Mouse (Mus musculus): ENCODE results near the gene Gkn2.

Gkn2 gene

GRCm38 (mm10) chr6:87373057-87373456, at the start of gene Gkn2:
Gkn2 (plus strand) TSS chr6:87373357.
- no peak for DNase-seq (ENCODE audit: low spot score)

- DNase-seq (ENCODE audit: low spot score), result peak; percentile 16
Observed at GRCm38 (mm10) chr6:87323381-87323780, 49.8 kb upstream of the Gkn2 start.

- DNase-seq (ENCODE audit: low spot score), result no peak
Observed at GRCm38 (mm10) chr6:87326932-87327331, 46.2 kb upstream of the Gkn2 start.

GRCm38 (mm10) chr6:87328265-87329173, 44.6 kb upstream of the Gkn2 start:
- DNase-seq (ENCODE audit: low spot score), result no peak

GRCm38 (mm10) chr6:87332380-87332779, 40.8 kb upstream of the Gkn2 start:
- no peak for DNase-seq (ENCODE audit: low spot score)

GRCm38 (mm10) chr6:87334361-87335090, 38.6 kb upstream of the Gkn2 start:
- DNase-seq (ENCODE audit: low spot score), result no peak

GRCm38 (mm10) chr6:87335091-87335934, 37.8 kb upstream of the Gkn2 start, which contains the start of gene Antxr1:
Antxr1 (minus strand) TSS chr6:87335821.
- no peak for DNase-seq (ENCODE audit: low spot score)

GRCm38 (mm10) chr6:87335935-87336295, 37.2 kb upstream of the Gkn2 start:
- DNase-seq (ENCODE audit: low spot score), result no peak

- no peak for DNase-seq (ENCODE audit: low spot score)
Observed at GRCm38 (mm10) chr6:87350829-87351228, 22.3 kb upstream of the Gkn2 start, which contains the start of gene Gkn1. Gkn1 (minus strand) TSS chr6:87350942.

- DNase-seq (ENCODE audit: low spot score), result no peak
Observed at GRCm38 (mm10) chr6:87354441-87354840, 18.7 kb upstream of the Gkn2 start.

GRCm38 (mm10) chr6:87369223-87369622, 3.9 kb upstream of the Gkn2 start:
- no peak for DNase-seq (ENCODE audit: low spot score)

- DNase-seq (ENCODE audit: low spot score), result no peak
Observed at GRCm38 (mm10) chr6:87383926-87384691, 11.0 kb downstream of the Gkn2 start.

- no peak for DNase-seq (ENCODE audit: low spot score)
Observed at GRCm38 (mm10) chr6:87384761-87385160, 11.6 kb downstream of the Gkn2 start.

- peak; percentile 66 for DNase-seq (ENCODE audit: low spot score)
Observed at GRCm38 (mm10) chr6:87386203-87386602, 13.0 kb downstream of the Gkn2 start.

- no peak for DNase-seq (ENCODE audit: low spot score)
Observed at GRCm38 (mm10) chr6:87386681-87387080, 13.5 kb downstream of the Gkn2 start.

- no peak for DNase-seq (ENCODE audit: low spot score)
Observed at GRCm38 (mm10) chr6:87388877-87389276, 15.7 kb downstream of the Gkn2 start, which contains the start of gene Gkn3. Gkn3 (minus strand) TSS chr6:87388935.

GRCm38 (mm10) chr6:87389455-87389989, 16.4 kb downstream of the Gkn2 start:
- DNase-seq (ENCODE audit: low spot score), result no peak

GRCm38 (mm10) chr6:87393466-87394205, 20.5 kb downstream of the Gkn2 start:
- DNase-seq (ENCODE audit: low spot score), result no peak

- DNase-seq (ENCODE audit: low spot score), result no peak
Observed at GRCm38 (mm10) chr6:87394783-87395182, 21.6 kb downstream of the Gkn2 start.

- peak; percentile 58 for DNase-seq (ENCODE audit: low spot score)
Observed at GRCm38 (mm10) chr6:87399137-87399536, 26.0 kb downstream of the Gkn2 start.

Data from c-Kit-positive CD71-positive TER-119-positive erythroid progenitor cells, embryonic 14.5 days (primary cell).